16 mouse cellular contexts compared by ENCODE assay signal in the genomic region with DNA sequence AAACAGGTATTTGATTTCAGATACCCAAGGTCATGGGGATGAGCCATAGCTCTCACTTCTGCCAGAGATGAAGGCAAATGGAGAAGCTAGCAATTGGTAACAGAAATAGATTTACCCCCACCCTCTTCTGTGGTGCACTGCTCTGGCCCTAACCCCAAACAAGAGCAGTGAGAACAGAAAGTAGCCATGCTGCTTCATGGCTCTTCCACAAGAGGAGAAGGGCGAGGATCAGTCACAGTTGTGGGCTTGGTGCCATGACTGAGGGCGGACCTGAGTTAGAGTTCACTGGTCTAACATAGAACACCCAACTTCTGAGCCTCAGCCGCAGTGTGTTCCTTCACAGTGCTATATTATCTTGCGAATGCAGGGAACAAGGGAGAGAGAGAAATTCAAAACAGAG. TPM values are rescaled to one million over a fixed set of nuclear protein-coding genes. Genes with fewer than 3 reads are reported as not detected.
DNase-seq lines count a peak whose midpoint lies in the region; ATAC-seq and TF ChIP-seq lines count a peak whose summit lies in the region.
"Had no signal": no experiment of that assay in that cellular context is flagged by ENCODE, and none has a peak within 500 bp of the region (broad histone marks: within the 10 kb centered on the region; RNA-seq: fewer than 3 reads in every experiment).

No protein-coding gene starts in this region.

- no peaks in the 10 kb centered on the region for H3K27me3 ChIP-seq in heart, embryonic 10.5 days (ENCODE audit: insufficient read depth, poor library complexity, severe bottlenecking)
- no peaks in the 10 kb centered on the region for H3K27me3 ChIP-seq in midbrain, embryonic 15.5 days (replicated peaks)
- H3K27me3 ChIP-seq in stomach, postnatal 0 days (ENCODE audit: control insufficient read depth, insufficient read depth, low read length) = no peaks in the 10 kb centered on the region
- H3K27me3 ChIP-seq: forebrain, embryonic 15.5 days; neural tube, embryonic 15.5 days; stomach, embryonic 15.5 days had no signal

- no peaks in the 10 kb centered on the region for H3K36me3 ChIP-seq in heart, embryonic 10.5 days
- no peaks in the 10 kb centered on the region for H3K36me3 ChIP-seq in midbrain, embryonic 15.5 days (replicated peaks)
- no peaks in the 10 kb centered on the region for H3K36me3 ChIP-seq in stomach, postnatal 0 days (ENCODE audit: control insufficient read depth, insufficient read depth, low read length)
- H3K36me3 ChIP-seq: forebrain, embryonic 15.5 days; neural tube, embryonic 15.5 days; stomach, embryonic 15.5 days had no signal

- intact Hi-C loops in heart, postnatal 14 days (cut with DNase I) = no loop called here

- H3K4me3 ChIP-seq in heart, embryonic 10.5 days = no peak overlapping the region
- no peak overlapping the region for H3K4me3 ChIP-seq in midbrain, embryonic 15.5 days
- H3K4me3 ChIP-seq in stomach, postnatal 0 days (ENCODE audit: low read depth, low read length) = no peak overlapping the region
- H3K4me3 ChIP-seq: forebrain, embryonic 15.5 days; neural tube, embryonic 15.5 days; stomach, embryonic 15.5 days had no signal

- no peak overlapping the region for H3K4me2 ChIP-seq in midbrain, embryonic 15.5 days
- H3K4me2 ChIP-seq in stomach, postnatal 0 days (replicated peaks; ENCODE audit: low read depth) = no peak overlapping the region
- H3K4me2 ChIP-seq: forebrain, embryonic 15.5 days; hindbrain, embryonic 14.5 days; liver, embryonic 11.5 days; neural tube, embryonic 15.5 days; stomach, embryonic 15.5 days had no signal

- no peaks in the 10 kb centered on the region for H3K9me3 ChIP-seq in heart, embryonic 10.5 days
- H3K9me3 ChIP-seq in midbrain, embryonic 15.5 days = no peaks in the 10 kb centered on the region
- H3K9me3 ChIP-seq in stomach, postnatal 0 days (ENCODE audit: control insufficient read depth, low read length) = no peaks in the 10 kb centered on the region
- H3K9me3 ChIP-seq: forebrain, embryonic 15.5 days; neural tube, embryonic 15.5 days; stomach, embryonic 15.5 days had no signal

- TF ChIP-seq EP300 in stomach, postnatal 0 days (optimal IDR thresholded peaks at IDR 0.05) = no peak

- H3K9ac ChIP-seq in midbrain, embryonic 15.5 days = no peak overlapping the region
- no peak overlapping the region for H3K9ac ChIP-seq in stomach, postnatal 0 days (ENCODE audit: low read length)
- H3K9ac ChIP-seq: forebrain, embryonic 15.5 days; hindbrain, embryonic 14.5 days; neural tube, embryonic 15.5 days; stomach, embryonic 15.5 days had no signal

- no peak for TF ChIP-seq CTCF in stomach, postnatal 0 days (IDR thresholded peaks at IDR 0.05; ENCODE audit: low read depth)

- H3K4me1 ChIP-seq in heart, embryonic 10.5 days = 0 out of 2 replicates have a peak, but pooled peaks cover 5% of the 10 kb centered on the region
- H3K4me1 ChIP-seq in midbrain, embryonic 15.5 days = no peaks in the 10 kb centered on the region
- H3K4me1 ChIP-seq in stomach, postnatal 0 days (replicated peaks; ENCODE audit: control insufficient read depth, insufficient read depth) = no peaks in the 10 kb centered on the region; the same call in 1 of the 2 replicates
- H3K4me1 ChIP-seq: forebrain, embryonic 15.5 days had no signal

- no peak overlapping the region for H3K27ac ChIP-seq in heart, embryonic 10.5 days
- H3K27ac ChIP-seq in midbrain, embryonic 15.5 days = no peak overlapping the region
- H3K27ac ChIP-seq in stomach, postnatal 0 days (replicated peaks) = no peak overlapping the region
- H3K27ac ChIP-seq: forebrain, embryonic 15.5 days; hindbrain, embryonic 14.5 days; macrophage; neural tube, embryonic 15.5 days; stomach, embryonic 15.5 days had no signal

- ATAC-seq in common myeloid progenitor, adult 5-6 weeks (replicated peaks; ENCODE audit: low read depth, poor library complexity, severe bottlenecking) = peak; percentile 67
- no peak for ATAC-seq in midbrain, embryonic 15.5 days (replicated peaks)
- no peak for ATAC-seq in stomach, postnatal 0 days (ENCODE audit: low FRiP score, low TSS enrichment)
- ATAC-seq: forebrain, embryonic 15.5 days had no signal

- WGBS in heart, embryonic 10.5 days = 81% methylated on average over 4 of the region's 4 CpGs
- WGBS in midbrain, embryonic 15.5 days = 83% methylated on average over 4 of the region's 4 CpGs
- WGBS in stomach, postnatal 0 days = 73% methylated on average over 4 of the region's 4 CpGs

- DNase-seq in heart, postnatal 14 days = peak; percentile 24 to 34
- no peak for DNase-seq in heart, embryonic 10.5 days (ENCODE audit: low spot score)
- DNase-seq in NIH3T3 (ENCODE audit: low read depth) = peak; percentile 57
- DNase-seq in lung, postnatal 14 days = peak; percentile 10
- no peak for DNase-seq in stomach, postnatal 0 days (ENCODE audit: low spot score)
- DNase-seq: cerebellum, adult 18-20 months; kidney, adult 8-10 months; right cerebral cortex, postnatal 14 days had no signal

RNA-seq across cellular contexts. Expression of a gene that starts 13.8 kb away (rescaled TPM):
- 1 to 10 TPM; 2.3 to 2.4 TPM for total RNA-seq in heart, postnatal 14 days (2021)
- polyA plus RNA-seq in heart, embryonic 10.5 days (2016; fragmentation: Nextera tagmentation; extraction: Ambion mirVana) = 1.9 and 2.8 TPM in 2 replicates
- total RNA-seq in common myeloid progenitor, adult 5-6 weeks (2017) = 1.0 and 1.2 TPM in 2 replicates
- 4.5 and 4.9 TPM in 2 replicates for polyA plus RNA-seq in midbrain, embryonic 15.5 days (2015; fragmentation: Nextera tagmentation; extraction: Ambion mirVana)
- polyA plus RNA-seq in stomach, postnatal 0 days (2015; fragmentation: Nextera tagmentation; extraction: Ambion mirVana) = 2.2 and 2.4 TPM in 2 replicates

Comparison
In these comparisons a context has a peak if more than half of its experiments do, and no peak if none do; other contexts are left out.
1. DNase-seq: peak in heart, postnatal 14 days (2 of 2), NIH3T3 (single experiment) and lung, postnatal 14 days (single experiment); none in heart, embryonic 10.5 days (single experiment) and stomach, postnatal 0 days (single experiment).